In genomic region chr8:60071610-60072009, GRCm38 (mm10) we compare ENCODE assay signal across 27 mouse cellular contexts.
"Had no signal": no experiment of that assay in that cellular context is flagged by ENCODE, and none has a peak within 500 bp of the region (broad histone marks: within the 10 kb centered on the region; RNA-seq: fewer than 3 reads in every experiment).

No protein-coding gene starts in this region.

- H3K27ac ChIP-seq: heart, adult 2 months; heart, embryonic 13.5 days; heart, embryonic 15.5 days; hindbrain, embryonic 13.5 days; hindbrain, embryonic 15.5 days; hindbrain, postnatal 0 days; kidney, embryonic 15.5 days; kidney, postnatal 0 days; limb, embryonic 10.5 days; limb, embryonic 12.5 days; liver, embryonic 13.5 days had no signal

- H3K27me3 ChIP-seq: heart, embryonic 13.5 days; heart, embryonic 15.5 days; hindbrain, embryonic 13.5 days; hindbrain, embryonic 15.5 days; kidney, embryonic 15.5 days; limb, embryonic 12.5 days; liver, embryonic 13.5 days had no signal

- H3K4me3 ChIP-seq: heart, adult 2 months; heart, embryonic 13.5 days; heart, embryonic 15.5 days; hindbrain, embryonic 13.5 days; hindbrain, embryonic 15.5 days; kidney, embryonic 15.5 days; limb, embryonic 10.5 days; limb, embryonic 12.5 days; liver, embryonic 13.5 days had no signal

- H3K9me3 ChIP-seq: heart, embryonic 13.5 days; heart, embryonic 15.5 days; hindbrain, embryonic 13.5 days; hindbrain, embryonic 15.5 days; kidney, embryonic 15.5 days; limb, embryonic 10.5 days; limb, embryonic 12.5 days; liver, embryonic 13.5 days had no signal

- H3K4me1 ChIP-seq: heart, embryonic 13.5 days; heart, embryonic 15.5 days; hindbrain, embryonic 13.5 days; hindbrain, embryonic 15.5 days; kidney, embryonic 15.5 days; limb, embryonic 10.5 days; limb, embryonic 12.5 days; liver, embryonic 13.5 days had no signal

- H3K9ac ChIP-seq: heart, embryonic 13.5 days; heart, embryonic 15.5 days; hindbrain, embryonic 13.5 days; hindbrain, embryonic 15.5 days; kidney, embryonic 15.5 days; limb, embryonic 12.5 days; liver, embryonic 13.5 days had no signal

- H3K4me2 ChIP-seq: heart, embryonic 11.5 days; heart, embryonic 13.5 days; heart, embryonic 15.5 days; hindbrain, embryonic 13.5 days; hindbrain, embryonic 15.5 days; kidney, embryonic 15.5 days; limb, embryonic 12.5 days; liver, embryonic 11.5 days; liver, embryonic 13.5 days had no signal

- ATAC-seq: hindbrain, postnatal 0 days; intestine, embryonic 16.5 days had no signal

- DNase-seq: gastrocnemius, postnatal 14 days; gastrocnemius, postnatal 36 days; heart, adult 11 months; heart, adult 2 months; heart, postnatal 14 days; heart, postnatal 36 days; kidney, adult 11 months; kidney, adult 2 months; kidney, adult 9 months; kidney, postnatal 14 days; kidney, postnatal 36 days; layer of hippocampus, adult 9-11 months; layer of hippocampus, postnatal 36 days; liver; liver, embryonic 13.5 days had no signal

- H3K36me3 ChIP-seq: heart, embryonic 13.5 days; heart, embryonic 15.5 days; hindbrain, embryonic 13.5 days; hindbrain, embryonic 15.5 days; kidney, embryonic 15.5 days; limb, embryonic 10.5 days; limb, embryonic 12.5 days; liver, embryonic 13.5 days had no signal
